Mouse (Mus musculus): ENCODE results near the gene Ttll1. TPM values are rescaled to one million over a fixed set of nuclear protein-coding genes. Genes with fewer than 3 reads are reported as not detected.
"Not testable (repeated sequence)": the region's sequence is repeated elsewhere in the genome, so short reads cannot be mapped to it uniquely, and the experiment has no call there.

Ttll1 gene
- total RNA-seq, 2 experiments from 2014 or later = 2.2 to 6.3 TPM

DNA sequence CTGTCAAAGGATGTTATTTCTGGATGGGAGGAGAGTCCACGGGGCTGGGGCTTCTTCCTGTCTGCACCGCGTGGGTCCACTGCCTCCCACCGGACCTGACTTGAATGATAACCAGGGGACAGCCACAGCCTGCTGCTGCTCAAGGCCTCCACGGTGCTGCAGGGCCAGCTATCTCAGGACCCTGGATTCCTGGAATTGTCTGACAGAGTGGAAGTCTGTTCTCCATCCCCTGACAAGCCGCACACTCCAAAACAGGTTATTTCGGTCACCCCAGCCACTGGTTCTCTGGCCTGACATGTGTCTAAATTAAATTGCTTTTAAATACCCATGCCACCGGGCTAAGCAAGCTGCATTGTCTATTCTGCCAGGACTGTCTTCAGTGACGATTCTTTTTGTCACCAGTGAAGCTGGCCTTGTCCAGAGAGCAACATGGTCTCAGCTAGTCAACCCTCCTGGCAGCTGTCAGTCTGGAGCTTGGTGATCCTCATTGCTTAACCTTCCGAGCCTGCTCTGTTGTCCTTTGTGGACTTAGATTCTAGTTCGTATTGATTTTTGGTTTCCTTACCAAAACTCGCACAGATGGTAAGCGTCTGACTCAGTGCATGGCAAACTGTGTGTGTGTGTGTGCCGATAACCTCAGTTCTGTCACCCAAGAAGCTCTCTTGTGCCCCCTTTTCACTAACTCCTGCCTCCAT lies 13.1 kb upstream of the Ttll1 start:
- DNase-seq = no peak

DNA sequence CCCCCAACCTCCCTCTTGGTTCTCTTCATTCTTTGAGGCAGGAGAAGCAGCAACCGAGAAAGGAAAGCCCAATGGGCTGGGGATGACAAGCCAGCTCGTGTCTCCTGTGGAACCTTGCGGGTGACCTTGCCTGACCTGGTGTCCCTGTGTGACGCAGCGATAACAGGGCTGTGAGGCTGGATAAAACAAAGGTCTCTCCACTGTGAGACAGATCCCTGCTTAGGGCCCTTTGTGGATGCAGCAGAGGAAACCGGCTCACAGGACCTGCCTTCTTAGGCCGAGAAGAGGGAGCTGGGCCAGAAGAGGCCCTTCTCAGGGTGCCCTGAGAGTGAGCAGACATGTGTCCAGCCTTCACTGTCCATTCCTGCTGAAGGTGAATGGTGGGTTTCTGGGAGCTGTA lies 12.5 kb upstream of the Ttll1 start:
- DNase-seq = no peak

DNA sequence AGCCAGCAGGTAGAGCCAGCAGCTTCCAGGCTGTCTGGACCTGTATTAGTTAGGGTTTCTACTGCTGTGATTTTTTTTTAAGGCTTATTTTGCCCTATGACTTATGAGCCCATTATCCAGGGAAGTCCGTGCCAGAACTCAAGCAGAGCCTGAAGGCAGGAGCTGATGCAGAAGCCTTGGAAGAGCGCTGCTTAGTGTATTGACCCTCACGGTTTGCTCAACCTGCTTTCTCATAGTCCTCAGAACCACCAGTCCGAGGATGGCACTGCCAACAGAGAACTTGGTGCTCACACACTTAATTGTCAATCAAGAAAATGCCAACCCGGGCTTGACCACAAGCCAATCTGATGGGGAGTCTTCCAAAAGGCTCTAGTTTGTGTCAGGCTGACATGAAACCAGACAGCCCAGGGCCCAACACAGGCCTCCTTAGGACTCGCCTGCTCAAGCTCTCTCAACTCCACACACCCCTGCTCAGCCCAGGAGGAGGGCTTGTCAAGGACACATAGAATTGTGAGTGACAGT lies 10.2 kb upstream of the Ttll1 start:
- no peak for DNase-seq

DNA sequence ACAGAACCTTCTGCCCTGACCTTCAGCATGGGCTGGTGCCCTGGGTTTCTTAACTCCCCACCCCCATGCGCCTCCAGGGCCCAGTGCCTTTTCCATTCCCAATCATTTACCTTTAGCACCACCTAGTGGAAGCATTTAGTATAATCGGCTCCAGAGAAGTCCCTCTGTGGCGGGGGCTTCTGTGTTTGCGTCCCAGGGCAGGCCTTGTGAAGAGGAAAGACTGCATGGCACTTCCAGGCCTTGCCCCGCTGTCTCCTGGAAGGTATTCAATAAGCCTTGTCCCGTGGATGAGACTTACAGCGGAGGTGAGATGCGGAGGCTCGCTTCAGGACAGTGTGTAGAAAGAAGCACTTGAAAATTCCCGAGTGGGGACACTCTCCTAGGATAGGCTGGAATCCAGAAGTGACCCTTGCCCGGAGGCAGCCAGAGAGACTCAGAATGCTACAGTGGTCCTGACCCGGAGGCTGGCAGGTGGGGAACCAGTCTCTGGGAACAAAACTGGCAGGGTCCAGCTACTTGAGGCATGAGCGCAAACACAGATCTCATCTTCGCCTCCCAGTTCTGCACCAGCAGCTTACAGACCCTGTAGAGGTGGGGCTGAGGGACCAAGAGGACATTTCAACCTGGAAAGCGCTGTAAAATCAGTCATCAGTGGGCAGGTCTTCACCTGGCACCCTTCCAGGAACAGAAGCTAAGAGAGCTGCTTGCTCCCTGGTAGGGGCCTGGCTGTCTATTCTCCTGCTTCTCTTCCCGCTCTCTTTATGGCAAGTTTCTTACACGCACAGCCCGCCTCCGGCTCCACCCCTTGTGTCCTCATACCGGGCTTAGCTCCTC lies 7.7 kb upstream of the Ttll1 start:
- peak; percentile 47 for DNase-seq

DNA sequence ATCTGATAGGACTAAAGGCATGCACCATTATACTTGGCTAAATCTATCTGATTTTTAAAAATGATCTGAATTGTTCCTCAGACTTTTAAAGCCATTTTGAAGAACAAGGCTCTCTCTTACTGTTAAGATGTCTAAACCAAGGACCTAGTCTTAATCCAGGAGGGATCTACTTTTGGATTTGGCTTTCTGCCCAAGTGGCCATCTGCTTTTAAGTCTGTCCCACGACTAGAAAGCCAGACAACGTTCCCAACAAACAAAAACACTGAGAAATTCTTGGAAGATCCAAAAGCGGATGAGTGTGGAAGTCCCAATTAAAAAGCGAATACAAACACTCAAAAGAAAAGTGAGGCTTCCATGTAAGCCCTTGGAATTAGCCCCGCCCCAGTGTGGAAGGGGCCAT lies 4.3 kb upstream of the Ttll1 start:
- no peak for DNase-seq

DNA sequence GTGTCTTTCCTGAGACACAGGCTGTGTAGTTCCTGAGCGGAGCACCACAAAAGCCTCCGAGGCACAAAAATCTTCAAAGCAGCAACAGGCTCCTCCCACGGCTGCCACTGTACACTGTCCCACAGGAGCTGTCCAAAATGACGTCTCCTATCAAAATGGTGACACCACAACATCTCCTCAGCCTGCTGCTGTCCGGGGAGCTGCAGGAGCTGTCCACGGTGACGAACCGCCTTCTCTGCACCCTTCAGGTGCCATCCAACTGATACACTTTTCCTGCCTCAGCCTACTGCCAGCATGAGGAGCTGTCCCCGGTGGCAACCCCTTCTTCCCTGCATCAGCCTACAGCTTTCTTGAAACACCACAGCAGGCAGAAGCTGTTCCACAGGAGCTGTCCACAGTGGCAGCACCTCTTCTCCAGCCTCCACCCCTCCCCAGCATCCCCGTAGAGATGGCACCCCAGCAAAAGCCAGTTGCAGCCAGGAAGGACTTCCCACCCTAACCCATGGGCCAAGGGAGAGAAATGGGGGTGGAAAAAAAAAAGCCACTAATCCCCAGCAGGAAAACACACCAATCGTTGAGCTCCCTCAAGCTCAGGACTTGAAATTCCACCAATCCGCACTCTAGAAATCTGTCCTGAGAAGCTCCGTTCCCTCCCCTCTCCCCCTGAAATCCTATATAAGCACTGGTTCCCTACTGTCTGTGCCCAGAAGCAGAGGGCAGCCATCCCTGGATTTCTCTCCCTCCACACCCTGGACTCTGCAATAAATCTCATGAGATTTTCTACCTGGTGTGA lies 2.0 kb upstream of the Ttll1 start:
- DNase-seq = no peak

DNA sequence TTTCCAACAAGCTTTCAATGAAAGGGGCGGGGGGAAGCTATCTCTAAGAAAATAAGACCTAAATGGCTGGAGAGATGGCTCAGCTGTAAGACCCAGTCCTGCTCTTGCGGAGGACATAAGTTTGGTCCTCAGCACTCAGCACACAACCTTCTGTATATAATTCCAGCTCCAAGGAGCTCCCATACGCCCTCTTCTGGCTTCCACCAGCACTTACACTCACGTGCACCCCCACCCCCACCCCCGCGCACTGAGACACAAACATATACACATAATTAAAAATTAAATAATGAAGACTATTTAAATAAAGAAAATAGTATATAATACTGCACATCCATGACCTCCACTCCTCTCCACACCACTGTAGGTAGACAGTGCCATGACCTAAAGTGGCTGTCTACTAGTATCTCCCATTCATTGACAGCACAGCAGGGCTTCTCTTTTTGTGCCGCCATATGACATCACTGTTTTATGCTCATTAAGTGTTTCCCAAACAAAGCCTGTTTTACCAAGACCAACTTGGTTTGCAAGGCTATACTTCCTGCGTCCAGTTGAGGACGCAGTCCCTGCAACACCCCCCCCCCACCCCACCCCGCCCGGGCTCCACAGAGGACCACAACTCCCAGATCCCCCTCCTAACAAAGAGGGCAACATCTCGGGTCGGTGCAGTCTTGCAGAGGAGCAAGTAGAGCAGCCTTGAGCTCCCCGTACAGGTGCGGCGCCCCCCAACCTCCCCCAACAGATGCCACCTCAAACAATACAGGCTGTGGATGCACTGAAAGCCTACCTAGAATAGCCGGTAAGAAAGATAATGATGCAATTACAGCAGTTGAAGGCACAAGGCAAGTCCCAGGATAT lies 516 bp downstream of the Ttll1 start:
- DNase-seq = no peak

DNA sequence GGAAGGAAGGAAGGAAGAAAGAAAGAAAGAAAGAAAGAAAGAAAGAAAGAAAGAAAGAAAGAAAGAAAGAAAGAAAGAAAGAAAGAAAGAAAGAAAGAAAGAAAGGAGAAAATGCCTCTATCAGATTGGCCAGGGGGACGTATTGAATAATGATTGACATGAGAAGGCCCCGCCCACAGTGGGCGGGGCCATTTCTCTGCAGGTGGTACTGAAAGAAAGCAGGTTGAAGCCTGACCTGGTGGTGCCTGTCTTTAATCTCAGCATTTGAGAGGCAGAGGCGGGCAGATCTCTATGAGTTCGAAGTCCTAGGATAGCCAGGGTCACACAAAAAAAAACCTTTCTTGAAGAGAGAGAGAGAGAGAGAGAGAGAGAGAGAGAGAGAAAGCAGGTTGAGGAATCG lies 9.2 kb downstream of the Ttll1 start:
- DNase-seq = not testable (repeated sequence)

DNA sequence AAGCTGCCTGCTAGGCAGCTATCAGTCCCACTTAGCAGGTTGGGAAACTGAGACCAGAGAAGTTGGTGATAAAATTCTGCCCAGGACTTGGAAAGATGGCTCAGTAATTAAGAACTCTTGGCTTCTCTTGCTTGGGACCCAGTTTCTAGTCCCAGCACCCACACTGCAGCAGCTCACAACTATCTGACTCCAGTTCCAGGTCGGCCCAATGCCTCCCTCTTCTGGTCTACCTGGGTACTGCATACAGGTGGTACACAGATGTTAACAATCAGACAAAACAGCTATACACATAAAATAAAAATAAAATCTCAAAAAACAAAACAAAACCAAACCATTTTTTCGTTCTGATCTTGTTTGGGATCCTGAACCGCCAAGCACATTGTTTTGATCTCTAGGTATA lies 10.3 kb downstream of the Ttll1 start:
- DNase-seq = no peak

DNA sequence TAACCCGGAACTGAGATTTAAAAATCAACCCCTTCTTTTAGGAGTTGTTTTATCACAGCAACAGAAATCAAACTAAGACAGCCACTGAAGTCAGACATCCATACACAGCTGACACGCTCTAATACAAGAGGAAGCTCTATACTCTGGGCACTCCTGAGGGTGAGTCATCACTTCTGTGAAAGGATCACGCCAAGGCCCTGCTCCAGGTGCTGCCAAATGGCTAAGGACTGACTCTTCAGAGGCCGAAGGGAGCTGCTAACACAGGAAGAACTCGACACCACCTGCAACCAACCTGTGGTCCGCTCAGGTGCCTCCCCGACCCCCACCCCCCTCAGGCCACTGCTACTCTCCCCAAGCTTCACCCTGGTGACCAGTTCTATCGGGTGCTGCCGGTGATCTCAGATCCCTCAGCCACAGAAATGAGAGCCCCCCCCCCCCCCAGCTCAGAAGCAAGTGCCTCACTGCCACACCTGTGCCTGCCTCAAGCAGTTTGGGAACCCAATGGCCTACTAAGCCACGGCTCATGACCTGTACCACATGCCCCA lies 11.4 kb downstream of the Ttll1 start:
- no peak for DNase-seq

DNA sequence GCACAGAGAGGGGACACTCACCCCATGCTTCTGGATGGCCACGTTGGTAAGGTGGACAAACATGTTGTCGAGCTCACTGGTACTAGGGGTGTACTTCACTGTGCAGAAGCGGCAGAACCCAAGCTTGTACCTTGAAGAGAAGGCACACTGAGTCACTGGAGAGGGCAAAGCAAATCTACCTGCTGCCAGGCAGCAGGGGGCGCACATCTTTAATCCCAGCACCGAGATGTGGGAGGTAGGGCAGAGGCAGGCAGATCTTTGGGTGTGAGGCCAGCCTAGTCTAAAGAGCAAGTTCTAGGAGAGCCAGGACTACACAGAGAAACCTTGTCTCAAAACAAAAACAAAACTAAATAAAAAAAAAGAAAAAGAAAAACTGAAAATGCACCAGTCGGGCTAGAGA lies 13.4 kb downstream of the Ttll1 start:
- no peak for DNase-seq

DNA sequence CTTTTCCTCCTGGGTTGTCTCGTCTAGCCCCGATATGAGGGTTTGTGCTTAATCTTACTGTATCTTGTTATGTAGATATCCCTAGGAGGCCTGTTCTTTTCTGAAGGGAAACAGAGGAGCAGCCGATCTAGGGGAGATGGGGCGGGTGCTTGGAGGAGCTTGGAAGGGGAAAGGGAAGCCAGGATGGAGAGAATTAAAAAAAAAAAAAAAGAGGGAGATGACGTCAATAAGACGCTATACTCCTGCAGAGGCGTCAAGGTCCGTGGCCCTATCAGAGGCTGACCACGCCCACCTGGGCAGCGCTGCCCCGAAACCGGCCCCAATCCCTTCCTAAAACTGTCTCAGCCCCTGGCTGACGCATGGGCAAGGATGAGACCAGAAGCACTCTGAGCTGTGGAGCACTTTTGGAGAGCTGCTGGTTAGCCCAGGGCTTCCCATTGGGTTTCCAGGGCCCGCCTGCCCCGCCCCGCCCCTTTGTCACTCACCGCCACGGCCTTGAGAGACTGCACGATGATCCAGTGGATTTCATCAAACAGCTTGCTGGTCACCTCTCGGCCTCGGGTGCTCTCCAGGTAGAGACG lies 14.8 kb downstream of the Ttll1 start:
- no peak for DNase-seq

DNA sequence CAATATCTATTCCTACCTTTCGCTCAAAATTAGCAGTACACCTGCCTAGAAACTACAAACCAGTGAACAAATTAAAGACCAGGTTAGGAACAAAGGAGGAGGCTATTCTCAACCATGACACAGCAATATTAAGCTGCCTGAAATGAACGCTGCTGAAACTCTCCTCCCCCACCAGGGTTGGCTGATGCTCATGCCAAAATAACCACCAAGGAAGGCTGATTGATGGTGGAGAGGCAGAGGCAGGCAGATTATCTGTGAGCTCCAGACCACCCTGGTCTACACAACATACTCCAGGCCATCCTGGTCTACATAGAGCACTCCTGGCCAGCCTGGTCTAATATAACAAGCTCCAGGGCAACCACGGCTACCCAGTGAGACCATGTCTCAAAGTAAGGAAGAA lies 15.5 kb downstream of the Ttll1 start:
- no peak for DNase-seq

DNA sequence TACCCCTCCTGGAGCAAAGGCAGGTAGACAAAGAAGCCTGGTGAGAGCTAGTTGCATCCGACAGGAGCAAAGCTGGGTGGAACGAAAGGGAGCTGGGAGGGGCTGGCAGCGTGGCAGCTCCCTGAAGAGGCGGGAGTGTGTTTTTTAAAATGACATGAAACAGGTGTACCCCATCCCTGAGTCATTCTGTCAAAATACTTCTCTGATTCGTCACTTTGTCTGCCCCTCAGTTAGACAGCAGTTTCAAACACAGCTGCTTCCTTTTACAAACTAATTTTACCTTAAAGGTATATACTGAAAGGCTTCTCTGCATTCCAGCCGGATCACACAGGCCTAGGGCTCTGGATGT lies 16.1 kb downstream of the Ttll1 start:
- DNase-seq = no peak

DNA sequence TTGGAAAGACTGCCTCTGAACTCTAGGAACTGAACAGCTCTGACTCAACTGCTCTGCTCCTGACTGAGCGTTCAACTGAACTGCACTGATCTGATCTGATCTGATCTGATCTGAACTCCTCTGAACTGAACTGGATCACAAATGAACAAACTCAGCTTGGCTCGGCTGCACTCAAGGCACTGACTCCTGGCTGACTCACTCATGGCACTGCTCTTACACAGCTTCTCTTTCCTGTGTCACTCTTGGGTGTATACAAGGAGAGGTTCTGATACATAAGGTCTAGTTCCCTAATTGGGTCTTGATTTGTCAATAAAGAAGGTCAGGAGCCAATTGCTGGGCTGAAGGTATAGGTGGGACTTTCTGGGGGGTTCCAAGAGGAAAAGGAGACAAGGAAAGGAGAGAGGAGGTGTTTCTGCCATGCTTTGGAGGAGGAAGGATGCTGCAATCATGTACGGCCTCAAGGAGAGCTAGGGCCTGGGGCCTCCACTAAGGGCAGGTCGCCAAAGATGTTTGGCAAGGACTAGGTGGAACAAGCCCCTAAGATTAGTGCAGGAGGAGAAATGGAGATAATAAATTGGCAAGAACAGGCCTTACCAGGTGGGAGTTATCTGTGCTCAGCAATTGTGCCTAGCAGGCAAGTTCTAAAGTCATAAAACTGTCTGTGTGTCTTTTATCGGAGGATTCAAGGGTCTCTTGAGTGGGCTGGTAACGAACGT lies 16.7 kb downstream of the Ttll1 start:
- no peak for DNase-seq

DNA sequence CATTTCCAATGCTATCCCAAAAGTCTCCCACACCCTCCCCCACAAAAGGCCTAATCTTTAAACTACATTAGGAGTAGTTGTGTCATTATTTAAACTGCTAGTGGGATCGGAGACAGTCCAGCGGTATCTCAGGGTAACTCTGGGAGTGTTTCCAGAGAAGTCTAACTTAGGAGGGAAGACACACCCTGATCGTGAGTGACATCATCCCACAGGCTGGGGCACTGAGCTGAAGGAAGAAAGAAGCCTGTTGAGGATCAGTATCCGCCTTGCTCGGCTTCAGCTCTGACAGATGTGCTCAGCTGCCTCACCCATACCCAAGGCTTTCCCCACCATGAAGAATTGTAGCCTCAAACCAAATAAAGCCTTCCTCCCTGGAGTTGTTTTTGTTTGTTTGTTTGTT lies 18.8 kb downstream of the Ttll1 start:
- no peak for DNase-seq

DNA sequence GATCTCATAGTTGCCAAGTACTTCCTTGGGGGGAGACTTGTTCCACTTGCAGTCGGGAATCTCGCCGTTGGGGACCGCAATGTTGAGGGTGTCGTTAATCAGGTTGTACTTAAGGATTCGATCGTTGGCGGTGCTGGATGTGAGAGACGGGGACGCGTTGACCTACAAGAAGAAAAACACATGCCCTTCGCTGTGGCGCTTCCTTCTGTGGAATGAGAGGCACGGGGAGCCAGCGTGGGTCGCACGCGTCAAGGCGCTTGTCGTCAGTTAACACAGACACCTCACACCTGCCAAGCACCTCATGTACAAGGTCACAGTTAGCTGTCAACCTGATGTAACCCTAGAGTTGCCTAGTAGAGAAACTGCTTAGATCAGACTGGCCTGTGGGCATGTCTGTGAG lies 21.2 kb downstream of the Ttll1 start:
- no peak for DNase-seq

DNA sequence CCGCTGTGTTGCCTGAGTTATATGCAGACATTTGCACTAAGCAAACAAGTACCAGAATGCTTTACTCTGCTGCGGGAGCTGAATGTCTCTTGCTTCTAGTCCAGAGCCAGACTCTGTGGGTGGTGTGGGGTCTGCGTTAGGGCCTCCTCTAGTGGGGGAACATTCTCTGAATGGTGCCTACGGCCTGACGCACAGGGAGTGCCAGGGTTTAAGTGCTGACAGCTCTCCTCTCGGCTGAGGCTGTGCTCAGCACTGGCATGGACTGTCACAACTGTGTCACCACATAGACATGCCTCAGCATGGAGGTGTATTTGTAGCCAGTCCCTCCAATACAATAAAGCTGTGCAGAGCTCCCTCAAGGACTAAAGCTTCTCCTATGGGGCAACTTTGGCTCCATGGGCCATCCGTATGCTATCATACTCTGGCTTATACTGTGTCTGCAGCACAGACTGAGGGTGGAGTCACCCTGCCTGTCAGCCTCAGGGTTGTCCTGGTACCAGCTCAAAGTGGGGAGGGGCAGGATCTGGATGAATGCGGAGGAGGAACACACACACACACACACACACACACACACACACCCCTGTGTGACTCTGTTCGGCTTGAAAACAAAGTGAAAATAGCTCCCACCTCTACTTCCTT lies 23.1 kb downstream of the Ttll1 start:
- DNase-seq = no peak

DNA sequence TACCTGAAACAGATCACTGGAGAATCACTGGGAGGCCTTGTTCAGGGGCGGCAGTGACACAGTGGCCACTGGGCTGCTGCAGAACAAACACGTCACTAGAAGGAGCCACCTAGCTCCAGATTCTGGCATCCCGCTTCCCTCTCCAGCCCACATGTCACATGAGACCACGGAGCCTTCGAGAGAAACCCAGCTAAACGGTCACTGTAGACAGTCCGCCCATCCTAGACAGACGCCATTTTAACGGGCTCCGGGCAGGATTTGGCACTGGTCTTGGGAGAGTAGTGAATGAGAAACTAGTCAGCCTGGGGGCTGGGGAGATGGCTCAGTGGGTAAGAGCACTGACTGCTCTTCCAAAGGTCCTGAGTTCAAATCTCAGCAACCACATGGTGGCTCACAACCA lies 26.4 kb downstream of the Ttll1 start:
- DNase-seq = no peak

DNA sequence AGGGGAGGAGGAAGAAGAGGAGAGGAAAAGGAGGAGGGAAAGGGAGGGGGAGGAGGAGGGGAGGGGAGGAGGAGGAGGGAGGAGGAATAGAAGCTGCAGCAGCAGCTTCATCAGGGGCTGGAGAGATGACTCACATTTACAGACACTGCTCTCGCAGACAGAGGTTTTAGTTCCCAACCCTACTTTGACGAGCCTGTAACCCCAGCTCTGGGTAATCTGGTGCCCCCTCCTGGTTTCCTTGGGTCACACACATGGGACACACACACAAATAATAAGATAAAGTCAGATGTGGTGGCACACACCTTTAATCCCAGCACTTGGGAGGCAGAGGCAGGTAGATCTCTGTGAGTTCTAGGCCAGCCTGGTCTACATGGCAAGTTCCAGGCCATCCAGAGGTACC lies 27.2 kb downstream of the Ttll1 start:
- DNase-seq = peak; percentile 29
